Mouse (Mus musculus) heart, postnatal 0 days (tissue): ENCODE measurements around the gene Vamp8. TPM values are rescaled to one million over a fixed set of nuclear protein-coding genes. Genes with fewer than 3 reads are reported as not detected.
A peak's percentile ranks its signal among the peaks of the same experiment; 100 is the strongest.

Experiments used
- ATAC-seq: fragments of 200-750 bp; cut with Nextera tagmentation; 2 replicates; pipeline ENCODE4 v1.8.0; 2017; ENCODE audit warnings: low read depth, moderate number of reproducible peaks, moderate library complexity; ENCODE audit not compliant: insufficient read depth
- DNase-seq: peaks from one replicate; pipeline ENCODE4 v3.0.0-alpha.2; 2016; ENCODE audit warnings: low spot score
- H3K27ac ChIP-seq: fragments of 300-500 bp; sonication (generic); 2 replicates; pipeline ENCODE4 v1.5.1; 2014; ENCODE audit warnings: low read depth, mild to moderate bottlenecking
- H3K27me3 ChIP-seq: fragments of 300-500 bp; sonication (generic); 2 replicates; pipeline ENCODE4 v1.6.1; 2014; ENCODE audit warnings: low read length, mixed read lengths; ENCODE audit not compliant: control insufficient read depth, insufficient read depth
- H3K36me3 ChIP-seq: fragments of 300-500 bp; sonication (generic); replicated peaks from 2 replicates; pipeline ENCODE4 v1.6.1; 2014; ENCODE audit warnings: low read length, mixed read lengths; ENCODE audit not compliant: control insufficient read depth, insufficient read depth
- H3K4me1 ChIP-seq: fragments of 300-500 bp; sonication (generic); 2 replicates; pipeline ENCODE4 v1.6.1; 2014; ENCODE audit warnings: antibody characterized with exemption; ENCODE audit not compliant: control insufficient read depth, insufficient read depth
- H3K4me2 ChIP-seq: fragments of 300-500 bp; sonication (generic); 2 replicates; pipeline ENCODE4 v1.6.1; 2014; ENCODE audit warnings: low read depth, mild to moderate bottlenecking, low read length, moderate library complexity
- H3K4me3 ChIP-seq: fragments of 300-500 bp; sonication (generic); 2 replicates; pipeline ENCODE4 v1.5.1; 2014; ENCODE audit warnings: low read depth, low read length
- H3K9ac ChIP-seq: fragments of 300-500 bp; sonication (generic); replicated peaks from 2 replicates; pipeline ENCODE4 v1.6.1; 2014; ENCODE audit warnings: low read depth, low read length, mixed read lengths
- H3K9me3 ChIP-seq: fragments of 300-500 bp; sonication (generic); replicated peaks from 2 replicates; pipeline ENCODE4 v1.6.1; 2016; ENCODE audit warnings: low read length; ENCODE audit not compliant: control insufficient read depth
- CTCF ChIP-seq: IDR thresholded peaks from 2 replicates; pipeline ENCODE4 v1.5.1; 2016; ENCODE audit warnings: antibody characterized with exemption, control low read depth, low read depth
- EP300 ChIP-seq: IDR thresholded peaks from 2 replicates; pipeline ENCODE4 v1.6.1; 2016; ENCODE audit warnings: antibody characterized with exemption, low read depth
- WGBS: fragments of 180-500 bp; shearing (Covaris S2); extraction: QIAGEN DNeasy Blood & Tissue Kit; methylation state at CpG from one replicate; pipeline ENCODE4 v1.1.7; 2014; 5-methylcytosine and 5-hydroxymethylcytosine counted together
- polyA plus RNA-seq: library from polyadenylated mRNA; unstranded; fragments of >200 nt; fragmentation: Nextera tagmentation; extraction: Ambion mirVana; gene quantifications from 2 replicates; pipeline ENCODE4 v1.2.1, GENCODE M21; 2015
- total RNA-seq: library from RNA; depleted of rRNA; stranded (reverse); fragments of >200 nt; gene quantifications from 2 replicates; pipeline ENCODE4 v1.2.3, GENCODE M21; 2014; ENCODE audit warnings: low replicate concordance

The Vamp8 gene
- total and polyA plus RNA-seq, 2 experiments from 2014 or later = 69.8 to 174 TPM

GRCm38 (mm10) chr6:72359343-72359742 is 31.2 kb downstream of the Vamp8 start:
- Histone ChIP-seq H3K9ac (no peak overlapping the region), H3K4me1 (peaks cover 19% of the 10 kb centered on the region), H3K4me3 (no peak overlapping the region), H3K27me3 (no peaks in the 10 kb centered on the region), H3K9me3 (no peaks in the 10 kb centered on the region), H3K36me3 (peaks cover 21% of the 10 kb centered on the region), H3K4me2 (no peak overlapping the region), H3K27ac (no peak overlapping the region)
- ATAC-seq (no peak), DNase-seq (no peak)
- TF ChIP-seq CTCF (no peak), EP300 (no peak)
- 51% methylated on average over 2 of the region's 2 CpGs for WGBS

- WGBS = 92% methylated on average over 10 of the region's 10 CpGs
- H3K36me3 ChIP-seq = peaks cover 21% of the 10 kb centered on the region
- no peaks in the 10 kb centered on the region for H3K9me3 ChIP-seq
- no peak for TF ChIP-seq EP300
- no peak for TF ChIP-seq CTCF
- no peak overlapping the region for H3K4me3 ChIP-seq
- ATAC-seq (no peak), DNase-seq (no peak)
- no peak overlapping the region for H3K27ac ChIP-seq
- H3K9ac ChIP-seq = no peak overlapping the region
- no peak overlapping the region for H3K4me2 ChIP-seq
- H3K4me1 ChIP-seq = peaks cover 19% of the 10 kb centered on the region
- no peaks in the 10 kb centered on the region for H3K27me3 ChIP-seq
Observed at GRCm38 (mm10) chr6:72358086-72358764, 32.3 kb downstream of the Vamp8 start.

- H3K4me2 ChIP-seq = no peak overlapping the region
- H3K4me1 ChIP-seq = peaks cover 27% of the 10 kb centered on the region
- WGBS = 51% methylated on average over 5 of the region's 5 CpGs
- TF ChIP-seq CTCF (no peak), EP300 (no peak)
- no peak overlapping the region for H3K9ac ChIP-seq
- no peaks in the 10 kb centered on the region for H3K9me3 ChIP-seq
- no peaks in the 10 kb centered on the region for H3K27me3 ChIP-seq
- DNase-seq = no peak
- no peak overlapping the region for H3K27ac ChIP-seq
- peaks cover 21% of the 10 kb centered on the region for H3K36me3 ChIP-seq
- H3K4me3 ChIP-seq = no peak overlapping the region
- ATAC-seq = no peak
Observed at GRCm38 (mm10) chr6:72357164-72358079, 33.1 kb downstream of the Vamp8 start.

GRCm38 (mm10) chr6:72356001-72356532 is 34.4 kb downstream of the Vamp8 start:
- TF ChIP-seq CTCF = no peak
- TF ChIP-seq EP300 = no peak
- Histone ChIP-seq H3K9me3 (no peaks in the 10 kb centered on the region), H3K36me3 (peaks cover 22% of the 10 kb centered on the region), H3K4me1 (peaks cover 22% of the 10 kb centered on the region), H3K27me3 (no peaks in the 10 kb centered on the region), H3K4me2 (peak overlapping the region; percentile 93), H3K9ac (peak overlapping the region; percentile 52), H3K4me3 (peak overlapping the region; percentile 72), H3K27ac (no peak overlapping the region)
- no peak for ATAC-seq
- DNase-seq = no peak
- WGBS = 19% methylated on average over 8 of the region's 8 CpGs

GRCm38 (mm10) chr6:72355066-72355911 is 35.2 kb downstream of the Vamp8 start, which contains the start of gene Tmem150a:
Gene Tmem150a (plus strand): TSS chr6:72355447.
- TF ChIP-seq EP300 (no peak), CTCF (peak; percentile 39)

More at GRCm38 (mm10) chr6:72355066-72355911, 35.2 kb downstream of the Vamp8 start, which contains the start of gene Tmem150a:
- H3K9me3 ChIP-seq = no peaks in the 10 kb centered on the region
- peak within 1 kb of the TSS; percentile 72 for H3K4me3 ChIP-seq
- DNase-seq = peak; percentile 84
- under 1% methylated on average over 71 of the region's 71 CpGs for WGBS
- peaks cover 21% of the 10 kb centered on the region for H3K4me1 ChIP-seq
- peaks cover 30% of the 10 kb centered on the region for H3K36me3 ChIP-seq
- H3K27ac ChIP-seq = peak within 1 kb of the TSS; percentile 64
- H3K9ac ChIP-seq = peak within 1 kb of the TSS; percentile 52
- peak; percentile 95 for ATAC-seq
- H3K4me2 ChIP-seq = peak within 1 kb of the TSS; percentile 93
- H3K27me3 ChIP-seq = no peaks in the 10 kb centered on the region
